Mouse (Mus musculus) T-cell, adult 66 days (primary cell): ENCODE data around the gene Dnpep. TPM values are rescaled to one million over a fixed set of nuclear protein-coding genes. Genes with fewer than 3 reads are reported as not detected.

Source experiments
- total RNA-seq, 2 experiments: library from RNA; stranded (reverse); gene quantifications; 3 replicates in 1 of 2; 4 replicates in 1 of 2; pipeline ENCODE4 v1.2.4; 2023

Dnpep gene
- 10 to 100 TPM; 47.0 to 47.1 TPM for total RNA-seq

DNA sequence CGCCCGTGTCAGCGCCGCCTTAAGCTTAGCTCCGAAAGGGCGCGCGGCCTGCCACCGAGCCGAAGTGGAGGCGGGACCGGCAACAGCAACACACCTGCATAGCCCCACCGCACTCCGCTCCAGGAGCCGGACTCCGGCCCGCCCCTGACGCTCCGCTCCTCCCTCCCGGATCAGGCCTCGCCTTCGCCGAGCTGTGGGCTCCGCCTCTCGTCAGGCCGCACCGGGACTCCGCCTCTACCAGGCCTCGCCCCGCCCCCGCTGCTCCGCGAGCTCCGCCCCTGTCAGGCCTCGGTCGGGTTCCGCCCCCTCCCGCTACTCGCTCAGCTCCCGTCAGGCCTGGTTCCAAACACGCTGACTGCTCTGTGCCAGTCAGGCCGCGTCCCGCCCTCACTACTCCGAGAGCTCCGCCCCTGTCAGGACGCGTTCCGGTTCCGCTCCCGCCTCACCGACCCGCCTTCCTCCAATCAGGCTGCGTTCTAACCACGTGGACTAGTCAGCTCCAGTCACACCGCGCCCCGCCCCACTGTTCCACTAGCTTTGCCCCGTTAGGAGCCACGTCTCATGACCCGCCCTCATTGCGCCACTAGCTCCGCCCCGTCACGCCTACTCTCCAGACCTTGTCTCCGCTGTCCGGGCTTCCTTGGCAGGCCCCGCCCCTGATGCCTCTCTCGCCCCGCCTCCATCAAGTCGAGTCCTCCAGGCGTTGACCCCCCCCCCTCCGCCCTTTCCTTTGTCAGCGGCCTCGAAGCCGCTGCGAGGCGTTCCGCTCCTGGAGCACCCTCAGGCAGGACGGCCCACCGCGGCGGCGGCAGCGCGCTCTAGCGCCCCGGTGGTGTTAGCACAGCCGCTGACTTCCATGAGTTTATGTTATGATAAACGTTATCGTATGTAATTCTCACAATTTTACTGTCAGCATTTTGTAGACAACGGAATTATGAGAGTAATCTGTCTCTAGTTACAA lies at the start of gene Dnpep:
TSS of gene Dnpep (minus strand) at position 750 of the 961 bp plus-strand sequence.

DNA sequence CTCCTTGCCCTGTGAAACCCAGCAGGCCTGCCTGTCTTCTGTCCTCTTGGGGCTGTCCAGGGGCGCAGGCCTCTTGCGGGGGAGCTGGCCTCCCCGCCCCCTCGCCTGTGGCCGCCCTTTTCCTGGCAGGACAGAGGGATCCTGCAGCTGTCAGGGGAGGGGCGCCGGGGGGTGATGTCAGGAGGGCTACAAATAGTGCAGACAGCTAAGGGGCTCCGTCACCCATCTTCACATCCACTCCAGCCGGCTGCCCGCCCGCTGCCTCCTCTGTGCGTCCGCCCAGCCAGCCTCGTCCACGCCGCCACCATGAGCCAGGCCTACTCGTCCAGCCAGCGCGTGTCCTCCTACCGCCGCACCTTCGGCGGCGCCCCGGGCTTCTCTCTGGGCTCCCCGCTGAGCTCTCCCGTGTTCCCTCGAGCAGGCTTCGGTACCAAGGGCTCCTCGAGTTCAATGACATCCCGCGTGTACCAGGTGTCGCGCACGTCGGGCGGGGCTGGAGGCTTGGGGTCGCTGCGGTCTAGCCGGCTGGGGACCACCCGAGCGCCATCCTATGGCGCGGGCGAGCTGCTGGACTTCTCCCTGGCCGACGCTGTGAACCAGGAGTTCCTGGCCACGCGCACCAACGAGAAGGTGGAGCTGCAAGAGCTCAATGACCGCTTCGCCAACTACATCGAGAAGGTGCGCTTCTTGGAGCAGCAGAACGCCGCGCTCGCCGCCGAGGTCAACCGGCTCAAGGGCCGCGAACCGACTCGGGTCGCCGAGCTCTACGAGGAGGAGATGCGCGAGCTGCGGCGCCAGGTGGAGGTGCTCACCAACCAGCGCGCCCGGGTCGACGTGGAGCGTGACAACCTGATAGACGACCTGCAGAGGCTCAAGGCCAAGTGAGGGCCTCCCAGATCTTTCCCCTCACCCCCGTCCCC lies 42.6 kb upstream of the Dnpep start, which contains the start of gene Des:
TSS of gene Des (plus strand) at position 218 of the 920 bp plus-strand sequence.

DNA sequence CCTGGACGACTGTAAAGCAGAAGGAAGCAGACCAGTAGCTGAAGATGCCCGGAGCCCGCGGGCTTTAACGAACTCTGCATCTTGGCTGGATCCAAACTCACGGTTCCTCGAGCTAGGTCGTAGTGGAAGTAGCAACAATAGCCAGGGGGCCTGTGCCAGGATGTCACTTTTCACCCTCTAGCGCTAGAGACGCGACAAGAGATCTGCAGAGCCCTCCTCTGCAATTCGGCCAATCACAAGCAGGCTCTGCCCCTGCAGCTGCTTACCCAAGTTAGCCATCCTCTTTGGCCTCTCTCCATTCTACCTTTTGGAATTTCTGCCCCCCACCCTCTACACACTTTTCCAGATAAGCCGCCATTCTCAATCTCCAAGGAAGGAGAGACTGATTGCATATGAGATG lies 39.6 kb downstream of the Dnpep start, which contains the start of gene Resp18:
TSS of gene Resp18 (minus strand) at position 188 of the 400 bp plus-strand sequence.

DNA sequence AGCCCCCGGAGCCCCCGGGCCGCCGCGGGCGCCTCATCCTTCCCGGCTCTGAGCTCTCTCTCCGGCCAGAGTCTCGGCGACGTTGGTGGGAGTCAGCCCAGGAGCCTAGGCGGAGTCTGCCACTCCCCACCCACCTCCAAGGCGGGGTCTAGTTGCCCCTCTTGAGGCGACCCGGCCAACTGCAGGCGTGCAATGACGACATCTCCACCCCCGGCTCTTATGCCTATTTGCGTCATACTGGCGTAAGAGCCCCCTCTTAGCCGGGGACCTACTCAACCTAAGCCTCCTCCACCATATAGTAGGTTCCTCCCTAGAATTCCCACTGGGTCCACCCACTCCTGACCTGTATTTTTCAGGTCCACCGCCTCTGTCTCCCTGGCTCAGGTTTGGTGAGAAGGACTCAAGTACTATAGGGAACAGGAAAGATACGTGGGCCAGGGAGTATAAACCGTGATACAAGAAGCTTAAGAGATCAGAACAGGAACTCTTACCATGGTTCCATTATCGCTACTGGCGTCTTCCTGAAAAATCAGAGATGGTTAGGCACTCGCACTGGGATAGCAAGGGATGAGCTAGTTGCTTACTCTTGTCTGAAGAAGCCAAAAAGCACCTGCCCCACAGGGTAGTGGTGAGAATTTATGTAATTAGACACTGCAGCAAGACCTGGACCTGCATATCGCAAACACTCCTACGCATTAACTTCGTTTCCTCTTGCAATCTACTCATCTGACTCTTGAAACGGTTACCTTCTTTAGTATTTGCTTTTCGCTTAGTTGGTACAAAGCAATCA lies 53.5 kb downstream of the Dnpep start, which contains the start of gene Ptprn:
TSS of gene Ptprn (minus strand) at position 412 of the 790 bp plus-strand sequence.

Other genes with a start within 250 kb of the Dnpep start
- 1 to 10 TPM; 3.6 to 4.3 TPM for gene Nhej1, start 192.8 kb downstream of the Dnpep start, total RNA-seq
- gene Slc23a3, start 184.1 kb downstream of the Dnpep start, total RNA-seq = 1 to 10 TPM; 3.7 to 6.2 TPM
- gene Cnppd1, start 175.3 kb downstream of the Dnpep start, total RNA-seq = 100 to 1,000 TPM; 118 to 134 TPM
- 10 to 100 TPM; 85.6 to 90.8 TPM for gene Retreg2, start 175.2 kb downstream of the Dnpep start, total RNA-seq
- 10 to 100 TPM; 43.9 to 45.9 TPM for gene Zfand2b, start 149.3 kb downstream of the Dnpep start, total RNA-seq
- 1 to 10 TPM; 3.3 to 4.0 TPM for gene Abcb6, start 137.6 kb downstream of the Dnpep start, total RNA-seq
- gene Ankzf1, start 125.8 kb downstream of the Dnpep start, total RNA-seq = 10 to 100 TPM; 27.4 to 33.6 TPM
- 10 to 100 TPM; 36.3 to 39.0 TPM for gene Atg9a, start 125.8 kb downstream of the Dnpep start, total RNA-seq
- gene Glb1l, start 107.2 kb downstream of the Dnpep start, total RNA-seq = 10 to 100 TPM in 1 of 2 experiments, 1 to 10 TPM in 1; 5.7 to 10.9 TPM
- gene Stk16, start 107.2 kb downstream of the Dnpep start, total RNA-seq = 10 to 100 TPM; 83.1 to 89.6 TPM
- 100 to 1,000 TPM; 198 to 206 TPM for gene Tuba4a, start 98.1 kb downstream of the Dnpep start, total RNA-seq
- not detected for gene A630095N17Rik, start 85.9 kb downstream of the Dnpep start, total RNA-seq
- gene Dnajb2, start 81.6 kb downstream of the Dnpep start, total RNA-seq = 10 to 100 TPM; 39.4 to 43.1 TPM
- under 1 TPM; 0.27 to 0.55 TPM for gene Ptprn, start 53.5 kb downstream of the Dnpep start, total RNA-seq
- gene Resp18, start 39.6 kb downstream of the Dnpep start, total RNA-seq = not detected
- gene Des, start 42.3 kb upstream of the Dnpep start, total RNA-seq = not detected
- gene Speg, start 57.3 kb upstream of the Dnpep start, total RNA-seq = 1 to 10 TPM in 1 of 2 experiments, under 1 TPM in 1; 0.56 to 2.0 TPM
- 10 to 100 TPM; 62.9 to 66.8 TPM for gene Gmppa, start 117.9 kb upstream of the Dnpep start, total RNA-seq
- not detected for gene Asic4, start 132.4 kb upstream of the Dnpep start, total RNA-seq
- gene Chpf, start 161.3 kb upstream of the Dnpep start, total RNA-seq = 10 to 100 TPM; 25.7 to 29.2 TPM
- gene Tmem198, start 161.5 kb upstream of the Dnpep start, total RNA-seq = 1 to 10 TPM; 3.6 to 3.7 TPM
- 1 to 10 TPM; 2.2 to 2.9 TPM for gene Obsl1, start 188.5 kb upstream of the Dnpep start, total RNA-seq
- under 1 TPM; 0.92 to 0.99 TPM for gene Inha, start 189.1 kb upstream of the Dnpep start, total RNA-seq
- gene Stk11ip, start 203.5 kb upstream of the Dnpep start, total RNA-seq = 10 to 100 TPM; 51.3 to 62.9 TPM
- gene Slc4a3, start 228.3 kb upstream of the Dnpep start, total RNA-seq = not detected